Comparison of ENCODE assay signal across 8 mouse cellular contexts in the genomic region with DNA sequence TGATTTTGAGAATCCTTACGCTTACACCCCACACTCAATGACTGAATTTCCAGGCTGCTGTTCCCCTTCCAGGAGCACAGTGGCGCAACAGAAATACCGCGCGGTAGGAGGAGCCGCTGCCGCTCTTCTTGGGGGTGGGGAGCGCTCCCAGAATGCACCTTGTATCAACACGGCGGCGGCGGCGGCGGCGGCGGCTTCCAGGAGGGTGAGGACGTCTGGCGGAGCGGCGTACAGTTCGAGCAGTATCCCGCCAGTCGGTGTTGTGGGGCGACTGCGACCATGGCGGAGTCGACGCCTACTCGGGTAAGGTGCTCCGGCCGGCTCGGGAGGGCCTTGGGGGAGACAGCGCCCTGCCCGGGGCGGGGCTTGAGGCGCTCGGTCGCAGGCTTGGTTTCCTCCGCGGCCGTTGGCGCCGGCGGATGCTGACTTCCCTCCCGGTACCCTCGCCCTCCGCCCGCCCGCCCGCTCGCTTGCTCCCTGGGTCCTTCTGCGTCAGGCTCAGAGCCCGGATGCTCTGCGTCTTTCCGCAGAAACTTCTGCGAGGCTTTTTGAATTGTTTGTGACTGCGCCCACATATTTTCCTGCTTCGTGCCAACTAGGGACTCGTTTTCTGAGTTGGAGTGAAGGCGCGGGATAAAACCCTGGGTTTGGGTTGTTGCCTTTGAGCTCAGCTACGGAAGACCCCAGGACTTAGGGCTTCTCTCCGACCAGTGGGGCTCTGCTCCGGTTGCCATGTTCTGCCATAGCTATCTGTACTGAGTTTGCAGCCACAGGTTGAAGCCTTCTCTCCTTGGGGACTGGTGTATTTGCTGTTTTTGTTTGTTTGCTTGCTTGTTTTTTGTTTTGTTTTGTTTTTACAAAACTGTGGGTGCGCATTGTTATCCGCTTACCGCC. TPM values are rescaled to one million over a fixed set of nuclear protein-coding genes. Genes with fewer than 3 reads are reported as not detected.
DNase-seq lines count a peak whose midpoint lies in the region; ATAC-seq lines count a peak whose summit lies in the region.

A gene (plus strand): TSS at position 30 of the 894 bp plus-strand sequence.

- H3K4me2 ChIP-seq in hindbrain, embryonic 12.5 days (replicated peaks) = peak within 1 kb of the TSS; percentile 84

- ATAC-seq in hindbrain, embryonic 12.5 days (ENCODE audit: low FRiP score) = peak; percentile 96

- H3K9me3 ChIP-seq in hindbrain, embryonic 12.5 days (replicated peaks) = no peaks in the 10 kb centered on the region

- peaks cover 12% of the 10 kb centered on the region for H3K4me1 ChIP-seq in hindbrain, embryonic 12.5 days

- H3K4me3 ChIP-seq in hindbrain, embryonic 12.5 days = peak within 1 kb of the TSS; percentile 71

- peak; percentile 94 for DNase-seq in R1 (ENCODE audit: low read depth, low spot score)
- peak; percentile 89 for DNase-seq in cerebellum, postnatal 14 days
- peak; percentile 77 to 82 for DNase-seq in frontal cortex, postnatal 14 days (ENCODE audit: low spot score in 2 of 2)
- peak; percentile 76 to 85 for DNase-seq in layer of hippocampus, postnatal 25 days (ENCODE audit: extremely low spot score in 1 of 2, low spot score in 1 of 2)
- DNase-seq in lung, postnatal 14 days = peak; percentile 88
- peak; percentile 85 for DNase-seq in ovary, postnatal 36 days (ENCODE audit: low spot score)
- DNase-seq in thymus, postnatal 14 days = peak; percentile 91

- peak within 1 kb of the TSS; percentile 95 for H3K27ac ChIP-seq in hindbrain, embryonic 12.5 days

- no peaks in the 10 kb centered on the region for H3K27me3 ChIP-seq in hindbrain, embryonic 12.5 days

- H3K9ac ChIP-seq in hindbrain, embryonic 12.5 days = peak within 1 kb of the TSS; percentile 88

- H3K36me3 ChIP-seq in hindbrain, embryonic 12.5 days = no peaks in the 10 kb centered on the region

- under 1% methylated on average over 63 of the region's 67 CpGs for WGBS in hindbrain, embryonic 12.5 days

RNA-seq across cellular contexts. Expression of the gene that starts here (rescaled TPM):
- polyA plus RNA-seq in hindbrain, embryonic 12.5 days (2016; fragmentation: Nextera tagmentation; extraction: Ambion mirVana) = 19.7 and 20.7 TPM in 2 replicates
- 10 to 100 TPM; 17.0 to 17.3 TPM for total RNA-seq in layer of hippocampus, postnatal 25 days (2021)

Comparison
In these comparisons a context has a peak if more than half of its experiments do, and no peak if none do; other contexts are left out.
1. Peak in every context shown above with its lines: DNase-seq, ATAC-seq, H3K4me3 ChIP-seq and H3K27ac ChIP-seq.